Mouse (Mus musculus): ENCODE results near the gene Pdpk1.

Pdpk1 gene

GRCm38 (mm10) chr17:24056636-24057625, 93.8 kb downstream of the Pdpk1 start:
- DNase-seq (ENCODE audit: low read depth, low spot score) = no peak
- H3K36me3 ChIP-seq (ENCODE audit: control insufficient read depth, insufficient read depth, low read length, poor library complexity, severe bottlenecking) = peaks cover 13% of the 10 kb centered on the region
- H3K27me3 ChIP-seq (ENCODE audit: control insufficient read depth, insufficient read depth, low read length, poor library complexity, severe bottlenecking) = no peaks in the 10 kb centered on the region

- H3K27me3 ChIP-seq (ENCODE audit: control insufficient read depth, insufficient read depth, low read length, poor library complexity, severe bottlenecking) = no peaks in the 10 kb centered on the region
- H3K36me3 ChIP-seq (ENCODE audit: control insufficient read depth, insufficient read depth, low read length, poor library complexity, severe bottlenecking) = peaks cover 3% of the 10 kb centered on the region; the same call in 1 of the 2 replicates
- DNase-seq (ENCODE audit: low read depth, low spot score) = no peak
These were observed 101.7 kb downstream of the Pdpk1 start for GRCm38 (mm10) chr17:24049008-24049407.

GRCm38 (mm10) chr17:24048053-24048452, 102.7 kb downstream of the Pdpk1 start:
- Histone ChIP-seq H3K36me3 (ENCODE audit: control insufficient read depth, insufficient read depth, low read length, poor library complexity, severe bottlenecking) (peaks cover 1% of the 10 kb centered on the region; the same call in 1 of the 2 replicates), H3K27me3 (ENCODE audit: control insufficient read depth, insufficient read depth, low read length, poor library complexity, severe bottlenecking) (no peaks in the 10 kb centered on the region)
- no peak for DNase-seq (ENCODE audit: low read depth, low spot score)

GRCm38 (mm10) chr17:24046026-24046425, 104.7 kb downstream of the Pdpk1 start:
- H3K36me3 ChIP-seq (ENCODE audit: control insufficient read depth, insufficient read depth, low read length, poor library complexity, severe bottlenecking) = peaks cover 1% of the 10 kb centered on the region; the same call in 1 of the 2 replicates
- H3K27me3 ChIP-seq (ENCODE audit: control insufficient read depth, insufficient read depth, low read length, poor library complexity, severe bottlenecking) = no peaks in the 10 kb centered on the region
- DNase-seq (ENCODE audit: low read depth, low spot score) = no peak

- DNase-seq (ENCODE audit: low read depth, low spot score) = no peak
- Histone ChIP-seq H3K27me3 (ENCODE audit: control insufficient read depth, insufficient read depth, low read length, poor library complexity, severe bottlenecking) (no peaks in the 10 kb centered on the region), H3K36me3 (ENCODE audit: control insufficient read depth, insufficient read depth, low read length, poor library complexity, severe bottlenecking) (peaks cover 1% of the 10 kb centered on the region; the same call in 1 of the 2 replicates)
These were observed 105.1 kb downstream of the Pdpk1 start for GRCm38 (mm10) chr17:24045608-24046007.

GRCm38 (mm10) chr17:24044482-24044881, 106.2 kb downstream of the Pdpk1 start:
- 0 out of 2 replicates have a peak, but pooled peaks cover 1% of the 10 kb centered on the region for H3K36me3 ChIP-seq (ENCODE audit: control insufficient read depth, insufficient read depth, low read length, poor library complexity, severe bottlenecking)
- DNase-seq (ENCODE audit: low read depth, low spot score) = no peak
- H3K27me3 ChIP-seq (ENCODE audit: control insufficient read depth, insufficient read depth, low read length, poor library complexity, severe bottlenecking) = no peaks in the 10 kb centered on the region

- H3K36me3 ChIP-seq (ENCODE audit: control insufficient read depth, insufficient read depth, low read length, poor library complexity, severe bottlenecking) = no peaks in the 10 kb centered on the region
- no peak for DNase-seq (ENCODE audit: low read depth, low spot score)
- H3K27me3 ChIP-seq (ENCODE audit: control insufficient read depth, insufficient read depth, low read length, poor library complexity, severe bottlenecking) = no peaks in the 10 kb centered on the region
These were observed 112.9 kb downstream of the Pdpk1 start, which contains the start of gene Prss27 for GRCm38 (mm10) chr17:24037844-24038243. Prss27 (plus strand) TSS chr17:24038144.

GRCm38 (mm10) chr17:24037360-24037759, 113.4 kb downstream of the Pdpk1 start:
- Histone ChIP-seq H3K27me3 (ENCODE audit: control insufficient read depth, insufficient read depth, low read length, poor library complexity, severe bottlenecking) (no peaks in the 10 kb centered on the region), H3K36me3 (ENCODE audit: control insufficient read depth, insufficient read depth, low read length, poor library complexity, severe bottlenecking) (no peaks in the 10 kb centered on the region)
- no peak for DNase-seq (ENCODE audit: low read depth, low spot score)

GRCm38 (mm10) chr17:24036954-24037353, 113.8 kb downstream of the Pdpk1 start:
- H3K27me3 ChIP-seq (ENCODE audit: control insufficient read depth, insufficient read depth, low read length, poor library complexity, severe bottlenecking) = no peaks in the 10 kb centered on the region
- H3K36me3 ChIP-seq (ENCODE audit: control insufficient read depth, insufficient read depth, low read length, poor library complexity, severe bottlenecking) = no peaks in the 10 kb centered on the region
- DNase-seq (ENCODE audit: low read depth, low spot score) = no peak

- no peak for DNase-seq (ENCODE audit: low read depth, low spot score)
- Histone ChIP-seq H3K36me3 (ENCODE audit: control insufficient read depth, insufficient read depth, low read length, poor library complexity, severe bottlenecking) (no peaks in the 10 kb centered on the region), H3K27me3 (ENCODE audit: control insufficient read depth, insufficient read depth, low read length, poor library complexity, severe bottlenecking) (no peaks in the 10 kb centered on the region)
These were observed 115.6 kb downstream of the Pdpk1 start for GRCm38 (mm10) chr17:24035087-24035486.

- H3K27me3 ChIP-seq (ENCODE audit: control insufficient read depth, insufficient read depth, low read length, poor library complexity, severe bottlenecking) = no peaks in the 10 kb centered on the region
- DNase-seq (ENCODE audit: low read depth, low spot score) = no peak
These were observed 120.2 kb downstream of the Pdpk1 start for GRCm38 (mm10) chr17:24030551-24030950.

GRCm38 (mm10) chr17:24029477-24029876, 121.2 kb downstream of the Pdpk1 start:
- no peak for DNase-seq (ENCODE audit: low read depth, low spot score)
- no peaks in the 10 kb centered on the region for H3K27me3 ChIP-seq (ENCODE audit: control insufficient read depth, insufficient read depth, low read length, poor library complexity, severe bottlenecking)
- H3K36me3 ChIP-seq (ENCODE audit: control insufficient read depth, insufficient read depth, low read length, poor library complexity, severe bottlenecking) = no peaks in the 10 kb centered on the region

More at GRCm38 (mm10) chr17:24030551-24030950, 120.2 kb downstream of the Pdpk1 start:
- H3K36me3 ChIP-seq (ENCODE audit: control insufficient read depth, insufficient read depth, low read length, poor library complexity, severe bottlenecking) = no peaks in the 10 kb centered on the region
